Mouse (Mus musculus): ENCODE results near the gene Ppp4c. TPM values are rescaled to one million over a fixed set of nuclear protein-coding genes. Genes with fewer than 3 reads are reported as not detected.
A peak's percentile ranks its signal among the peaks of the same experiment; 100 is the strongest.
"Not testable (repeated sequence)": the region's sequence is repeated elsewhere in the genome, so short reads cannot be mapped to it uniquely, and the experiment has no call there.

Gene Ppp4c
- polyA plus RNA-seq, 1 experiment from 2014 or later, result 215 TPM

- Histone ChIP-seq H3K27me3 (replicated peaks; ENCODE audit: control insufficient read depth, insufficient read depth, low read length) (no peaks in the 10 kb centered on the region), H3K36me3 (ENCODE audit: control insufficient read depth, insufficient read depth, low read length) (peaks cover 36% of the 10 kb centered on the region), H3K4me3 (ENCODE audit: low read length) (no peak overlapping the region), H3K4me2 (ENCODE audit: low read depth, low read length) (no peak overlapping the region), H3K27ac (ENCODE audit: low read length) (no peak overlapping the region), H3K9ac (ENCODE audit: low read depth, low read length) (0 out of 2 replicates have a peak overlapping the region, but pooled peaks have one; percentile 13), H3K9me3 (ENCODE audit: control insufficient read depth, low read length) (no peaks in the 10 kb centered on the region), H3K4me1 (ENCODE audit: control insufficient read depth, insufficient read depth, low read length) (peaks cover 13% of the 10 kb centered on the region)
- WGBS, result 61% methylated on average over 4 of the region's 4 CpGs
- no peak for ATAC-seq
These were observed 7.2 kb downstream of the Ppp4c start for GRCm38 (mm10) chr7:126785056-126785455.

DNA sequence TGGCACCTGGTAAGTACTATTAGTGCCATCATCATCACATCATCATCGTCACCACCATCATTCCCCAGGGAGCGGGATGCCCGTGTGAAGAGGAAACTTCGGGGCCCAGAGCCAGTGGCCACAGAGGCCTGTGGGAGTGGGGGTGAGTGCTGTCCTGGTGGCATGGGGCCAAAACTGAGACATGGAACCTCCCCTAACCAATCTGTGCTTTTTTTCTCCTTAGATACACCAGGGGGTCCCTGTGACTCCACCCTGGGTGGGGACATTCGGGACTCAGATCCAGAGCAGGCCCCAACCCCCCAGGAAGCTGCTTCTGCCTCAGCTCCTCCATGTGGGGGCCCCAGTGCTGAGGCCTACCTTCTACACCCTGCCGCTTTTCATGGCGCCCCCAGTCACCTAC, 7.8 kb downstream of the Ppp4c start:
- ATAC-seq, result no peak
- Histone ChIP-seq H3K36me3 (ENCODE audit: control insufficient read depth, insufficient read depth, low read length) (peaks cover 31% of the 10 kb centered on the region), H3K27ac (ENCODE audit: low read length) (no peak overlapping the region), H3K27me3 (replicated peaks; ENCODE audit: control insufficient read depth, insufficient read depth, low read length) (no peaks in the 10 kb centered on the region), H3K4me2 (ENCODE audit: low read depth, low read length) (no peak overlapping the region), H3K4me1 (ENCODE audit: control insufficient read depth, insufficient read depth, low read length) (peaks cover 18% of the 10 kb centered on the region), H3K9ac (ENCODE audit: low read depth, low read length) (no peak overlapping the region), H3K9me3 (ENCODE audit: control insufficient read depth, low read length) (no peaks in the 10 kb centered on the region), H3K4me3 (ENCODE audit: low read length) (no peak overlapping the region)
- WGBS, result 77% methylated on average over 7 of the region's 7 CpGs

DNA sequence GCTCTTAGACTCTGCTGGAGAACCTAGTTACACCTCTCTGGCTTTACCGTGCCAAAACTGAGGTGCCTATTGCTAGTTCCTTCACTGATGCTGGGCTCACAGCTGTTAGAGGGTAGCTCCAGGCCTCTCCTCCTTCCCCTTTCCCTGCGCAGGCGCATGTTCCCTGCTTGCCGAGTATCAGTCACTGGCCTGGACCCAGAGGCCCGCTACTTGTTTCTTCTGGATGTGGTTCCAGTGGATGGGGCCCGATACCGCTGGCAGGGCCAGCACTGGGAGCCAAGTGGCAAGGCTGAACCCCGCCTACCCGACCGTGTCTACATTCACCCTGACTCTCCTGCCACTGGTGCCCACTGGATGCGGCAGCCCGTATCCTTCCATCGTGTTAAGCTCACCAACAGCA, 9.6 kb downstream of the Ppp4c start:
- 83% methylated on average over 13 of the region's 13 CpGs for WGBS
- ATAC-seq, result no peak
- Histone ChIP-seq H3K36me3 (ENCODE audit: control insufficient read depth, insufficient read depth, low read length) (peaks cover 24% of the 10 kb centered on the region), H3K4me3 (ENCODE audit: low read length) (no peak overlapping the region), H3K4me1 (ENCODE audit: control insufficient read depth, insufficient read depth, low read length) (peaks cover 26% of the 10 kb centered on the region), H3K27ac (ENCODE audit: low read length) (no peak overlapping the region), H3K4me2 (ENCODE audit: low read depth, low read length) (no peak overlapping the region), H3K9ac (ENCODE audit: low read depth, low read length) (no peak overlapping the region), H3K27me3 (replicated peaks; ENCODE audit: control insufficient read depth, insufficient read depth, low read length) (no peaks in the 10 kb centered on the region), H3K9me3 (ENCODE audit: control insufficient read depth, low read length) (no peaks in the 10 kb centered on the region)

- no peak for ATAC-seq
- no peaks in the 10 kb centered on the region for H3K27me3 ChIP-seq (replicated peaks; ENCODE audit: control insufficient read depth, insufficient read depth, low read length)
- H3K4me3 ChIP-seq (ENCODE audit: low read length), result no peak overlapping the region
- H3K9me3 ChIP-seq (ENCODE audit: control insufficient read depth, low read length), result no peaks in the 10 kb centered on the region
- H3K4me1 ChIP-seq (ENCODE audit: control insufficient read depth, insufficient read depth, low read length), result peaks cover 32% of the 10 kb centered on the region
- H3K4me2 ChIP-seq (ENCODE audit: low read depth, low read length), result peak overlapping the region; percentile 75; the same call in 1 of the 2 replicates
- peak overlapping the region; percentile 57 for H3K9ac ChIP-seq (ENCODE audit: low read depth, low read length)
- peaks cover 18% of the 10 kb centered on the region for H3K36me3 ChIP-seq (ENCODE audit: control insufficient read depth, insufficient read depth, low read length)
- WGBS, result 43% methylated on average over 11 of the region's 11 CpGs
- H3K27ac ChIP-seq (ENCODE audit: low read length), result no peak overlapping the region
These were observed 10.5 kb downstream of the Ppp4c start for GRCm38 (mm10) chr7:126781661-126782370.

DNA sequence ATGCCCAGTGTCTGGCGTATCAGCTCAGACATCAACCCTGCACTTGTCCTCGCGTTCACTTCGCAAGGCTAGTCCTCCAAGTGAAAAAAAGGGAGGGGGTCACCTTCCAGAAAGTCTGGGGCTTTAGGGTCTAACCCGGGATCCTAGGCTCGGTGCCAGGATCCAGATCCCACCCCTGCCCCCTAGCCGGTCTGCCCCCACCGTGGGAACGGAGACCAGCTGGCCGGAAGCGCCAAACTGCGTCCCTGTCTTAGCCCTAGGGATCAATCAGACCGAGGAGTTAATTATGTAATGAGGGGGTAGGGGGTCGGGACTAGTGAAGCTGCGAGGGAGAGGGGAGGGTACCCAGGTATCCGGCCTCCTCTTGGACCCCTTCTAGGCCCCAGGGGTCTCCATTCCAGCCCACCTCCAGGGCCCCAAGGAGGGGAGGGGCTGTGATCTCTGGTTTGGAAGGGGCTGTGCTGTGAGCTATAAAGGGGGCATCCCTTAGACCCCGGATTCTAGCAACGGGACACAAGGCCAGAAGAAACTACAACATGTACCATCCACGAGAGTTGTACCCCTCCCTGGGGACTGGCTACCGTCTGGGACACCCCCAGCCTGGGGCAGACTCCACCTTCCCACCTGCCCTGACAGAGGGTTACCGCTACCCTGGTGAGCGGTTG, 11.2 kb downstream of the Ppp4c start, which contains the start of gene Tbx6:
Tbx6 (plus strand) TSS at position 513 of the 665 bp plus-strand sequence.
- Histone ChIP-seq H3K4me1 (ENCODE audit: control insufficient read depth, insufficient read depth, low read length) (peaks cover 36% of the 10 kb centered on the region), H3K27me3 (replicated peaks; ENCODE audit: control insufficient read depth, insufficient read depth, low read length) (no peaks in the 10 kb centered on the region), H3K4me3 (ENCODE audit: low read length) (peak within 1 kb of the TSS; percentile 40), H3K9ac (ENCODE audit: low read depth, low read length) (peak within 1 kb of the TSS; percentile 57), H3K4me2 (ENCODE audit: low read depth, low read length) (peak within 1 kb of the TSS; percentile 75), H3K9me3 (ENCODE audit: control insufficient read depth, low read length) (no peaks in the 10 kb centered on the region), H3K27ac (ENCODE audit: low read length) (peak within 1 kb of the TSS; percentile 26), H3K36me3 (ENCODE audit: control insufficient read depth, insufficient read depth, low read length) (peaks cover 11% of the 10 kb centered on the region)
- 7% methylated on average over 22 of the region's 22 CpGs for WGBS
- peak; percentile 12 for ATAC-seq

DNA sequence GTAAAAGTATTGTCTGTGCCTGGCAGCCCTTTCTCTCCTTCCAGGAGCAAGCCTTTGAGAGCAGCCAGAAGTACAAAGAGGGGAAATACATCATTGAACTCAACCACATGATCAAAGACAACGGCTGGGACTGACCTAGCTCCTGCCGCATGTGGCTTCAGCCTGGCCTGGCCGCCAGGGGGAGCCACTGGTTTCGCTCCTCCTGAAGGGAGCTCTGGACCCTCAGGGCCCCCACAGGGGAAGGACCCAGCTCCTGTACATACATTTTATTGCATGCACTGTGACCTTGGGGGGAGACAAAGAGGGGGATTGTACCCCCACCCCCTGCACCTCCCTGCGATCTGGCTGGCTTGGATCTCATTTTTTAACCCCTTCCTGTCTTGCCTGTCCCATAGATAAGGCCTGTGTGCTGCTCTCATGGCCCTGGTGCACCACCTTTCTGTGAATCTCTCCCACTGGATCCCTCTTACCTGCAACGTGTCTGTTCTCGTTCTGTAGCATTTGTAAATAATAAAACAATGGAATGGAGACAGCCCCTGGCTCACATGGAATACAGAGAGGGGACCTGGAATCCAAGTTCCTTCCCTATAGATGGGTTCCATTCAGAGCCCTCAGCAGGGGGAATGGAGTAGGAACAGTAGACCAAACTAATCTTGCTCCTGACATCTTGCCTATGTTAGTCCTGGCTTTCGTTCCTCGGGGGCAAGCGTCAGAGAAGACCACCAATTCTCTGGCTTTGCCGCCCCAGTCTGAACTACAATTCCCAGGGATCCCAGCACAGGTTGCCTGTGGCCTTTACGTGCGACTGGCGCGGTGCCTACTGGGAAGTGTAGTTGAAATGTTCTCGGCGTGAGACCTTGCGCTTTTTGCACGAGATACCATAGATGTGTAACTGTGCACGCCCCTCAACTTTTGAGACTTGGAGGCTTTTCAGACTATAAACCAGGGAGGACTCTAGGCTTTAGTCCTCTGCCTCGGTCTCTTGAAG, 12.0 kb downstream of the Ppp4c start:
- Histone ChIP-seq H3K4me1 (ENCODE audit: control insufficient read depth, insufficient read depth, low read length) (peaks cover 40% of the 10 kb centered on the region), H3K27ac (ENCODE audit: low read length) (peak overlapping the region; percentile 26), H3K4me2 (ENCODE audit: low read depth, low read length) (peak overlapping the region; percentile 75), H3K4me3 (ENCODE audit: low read length) (peak overlapping the region; percentile 40), H3K27me3 (replicated peaks; ENCODE audit: control insufficient read depth, insufficient read depth, low read length) (no peaks in the 10 kb centered on the region), H3K36me3 (ENCODE audit: control insufficient read depth, insufficient read depth, low read length) (peaks cover 5% of the 10 kb centered on the region), H3K9me3 (ENCODE audit: control insufficient read depth, low read length) (no peaks in the 10 kb centered on the region), H3K9ac (ENCODE audit: low read depth, low read length) (peak overlapping the region; percentile 57)
- WGBS, result under 1% methylated on average over 21 of the region's 21 CpGs
- ATAC-seq, result peak; percentile 69

- 86% methylated on average over 7 of the region's 7 CpGs for WGBS
- not testable (repeated sequence) for H3K36me3 ChIP-seq (ENCODE audit: control insufficient read depth, insufficient read depth, low read length); H3K9me3 ChIP-seq (ENCODE audit: control insufficient read depth, low read length); ATAC-seq; H3K4me3 ChIP-seq (ENCODE audit: low read length); H3K4me2 ChIP-seq (ENCODE audit: low read depth, low read length); H3K9ac ChIP-seq (ENCODE audit: low read depth, low read length); H3K27me3 ChIP-seq (replicated peaks; ENCODE audit: control insufficient read depth, insufficient read depth, low read length)
- peak overlapping the region; percentile 25; the same call in 1 of the 2 replicates for H3K27ac ChIP-seq (ENCODE audit: low read length)
- peaks cover 43% of the 10 kb centered on the region for H3K4me1 ChIP-seq (ENCODE audit: control insufficient read depth, insufficient read depth, low read length)
These were observed 13.2 kb downstream of the Ppp4c start for GRCm38 (mm10) chr7:126779101-126779500.

DNA sequence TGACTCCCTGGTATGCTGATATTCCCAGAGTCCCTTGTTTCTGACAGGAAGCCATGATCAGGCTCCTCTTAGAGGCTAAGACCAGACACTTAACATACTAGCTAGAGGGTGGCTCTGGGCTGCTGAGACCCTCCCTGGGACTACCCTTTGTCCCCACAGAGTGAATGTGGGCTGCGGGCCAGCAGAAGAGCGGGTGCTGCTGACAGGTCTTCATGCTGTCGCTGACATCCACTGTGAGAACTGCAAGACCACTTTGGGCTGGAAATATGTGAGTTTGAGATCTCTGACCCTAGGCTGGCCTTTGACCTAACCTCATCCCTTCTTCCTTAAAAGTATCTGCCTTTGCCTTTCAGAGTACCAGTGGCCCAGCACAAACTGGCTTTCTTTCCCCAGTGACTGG, 14.1 kb downstream of the Ppp4c start:
- H3K4me3 ChIP-seq (ENCODE audit: low read length), result no peak overlapping the region
- H3K36me3 ChIP-seq (ENCODE audit: control insufficient read depth, insufficient read depth, low read length), result no peaks in the 10 kb centered on the region; the same call in 1 of the 2 replicates
- no peaks in the 10 kb centered on the region for H3K9me3 ChIP-seq (ENCODE audit: control insufficient read depth, low read length)
- 92% methylated on average over 3 of the region's 3 CpGs for WGBS
- 0 out of 2 replicates have a peak overlapping the region, but pooled peaks have one; percentile 87 for H3K9ac ChIP-seq (ENCODE audit: low read depth, low read length)
- H3K27ac ChIP-seq (ENCODE audit: low read length), result no peak overlapping the region
- no peak for ATAC-seq
- H3K4me1 ChIP-seq (ENCODE audit: control insufficient read depth, insufficient read depth, low read length), result peaks cover 43% of the 10 kb centered on the region
- no peaks in the 10 kb centered on the region for H3K27me3 ChIP-seq (replicated peaks; ENCODE audit: control insufficient read depth, insufficient read depth, low read length)
- H3K4me2 ChIP-seq (ENCODE audit: low read depth, low read length), result no peak overlapping the region

DNA sequence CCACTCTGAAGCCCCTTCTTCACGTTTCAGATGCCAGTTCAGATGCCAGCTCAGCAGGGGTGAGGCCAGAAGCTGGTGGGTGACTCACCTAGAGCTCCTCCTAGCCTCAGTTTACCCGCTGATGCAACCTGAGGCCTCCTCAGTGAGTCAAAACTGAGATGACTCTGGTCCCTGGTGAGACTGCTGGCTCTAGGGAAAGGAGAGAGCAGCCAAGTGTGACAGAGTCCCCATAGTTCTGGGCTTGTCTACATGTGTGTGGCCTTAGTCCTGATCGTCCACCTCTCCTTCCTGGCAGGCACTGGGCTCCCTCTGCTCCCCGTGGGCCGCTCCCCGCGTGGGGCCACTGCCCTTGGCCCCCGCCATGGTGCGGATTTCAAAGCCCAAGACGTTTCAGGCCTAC, 14.8 kb downstream of the Ppp4c start:
- ATAC-seq, result no peak
- no peaks in the 10 kb centered on the region; the same call in 1 of the 2 replicates for H3K36me3 ChIP-seq (ENCODE audit: control insufficient read depth, insufficient read depth, low read length)
- peak overlapping the region; percentile 88 for H3K4me2 ChIP-seq (ENCODE audit: low read depth, low read length)
- H3K4me3 ChIP-seq (ENCODE audit: low read length), result peak overlapping the region; percentile 67
- 52% methylated on average over 10 of the region's 10 CpGs for WGBS
- H3K27ac ChIP-seq (ENCODE audit: low read length), result no peak overlapping the region
- no peaks in the 10 kb centered on the region for H3K27me3 ChIP-seq (replicated peaks; ENCODE audit: control insufficient read depth, insufficient read depth, low read length)
- H3K4me1 ChIP-seq (ENCODE audit: control insufficient read depth, insufficient read depth, low read length), result peaks cover 43% of the 10 kb centered on the region
- peak overlapping the region; percentile 87 for H3K9ac ChIP-seq (ENCODE audit: low read depth, low read length)
- no peaks in the 10 kb centered on the region for H3K9me3 ChIP-seq (ENCODE audit: control insufficient read depth, low read length)

Measured in intestine, embryonic 16.5 days (tissue).